8 mouse cellular contexts compared by ENCODE assay signal in the genomic region with DNA sequence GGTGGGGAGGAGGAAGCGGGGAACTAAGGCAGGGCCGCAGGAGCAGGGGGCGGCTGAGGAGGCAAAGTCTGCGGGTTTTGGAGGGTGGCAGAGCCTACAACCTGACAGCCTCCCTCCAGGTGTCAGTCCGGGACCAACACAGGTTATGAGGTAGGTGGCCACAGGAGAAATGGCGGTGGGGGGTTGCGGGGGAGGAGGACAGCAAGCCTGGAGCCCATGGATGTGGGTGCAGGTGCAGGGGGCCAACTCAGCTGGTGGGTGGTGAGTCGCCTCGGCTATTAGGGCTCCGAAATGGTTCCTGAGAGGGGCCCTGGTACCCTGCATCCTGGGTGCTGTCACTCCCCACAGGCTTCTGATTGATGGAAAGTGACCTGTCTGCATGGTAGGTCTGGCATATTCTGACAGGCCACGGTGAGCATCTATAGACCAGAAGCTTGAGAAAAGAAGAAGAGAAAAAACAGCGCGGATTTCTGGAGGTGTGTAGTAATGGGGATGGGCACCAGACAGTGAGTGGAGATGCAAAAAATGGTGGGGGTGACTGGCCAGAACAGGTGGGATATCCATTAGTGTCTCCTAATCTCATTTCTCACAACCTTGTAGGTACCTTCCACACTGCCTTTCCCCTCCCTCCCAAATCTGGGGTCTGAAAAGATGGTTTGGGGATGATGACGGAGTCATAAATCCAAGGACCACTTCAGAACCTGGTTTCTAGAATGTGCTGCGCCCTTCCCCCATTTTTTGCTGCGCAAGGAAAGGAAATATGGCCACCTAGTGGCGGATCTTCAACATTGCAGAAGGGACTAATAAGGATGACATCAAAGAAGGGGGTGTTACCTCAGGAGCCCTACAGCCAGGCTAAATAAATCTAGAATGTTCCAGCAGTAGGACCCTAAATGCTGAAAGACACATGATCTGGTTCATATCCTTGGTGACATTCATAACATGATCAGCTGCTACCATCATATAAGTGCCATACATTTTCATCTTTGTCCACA. TPM values are rescaled to one million over a fixed set of nuclear protein-coding genes. Genes with fewer than 3 reads are reported as not detected.
DNase-seq lines count a peak whose midpoint lies in the region; ATAC-seq and TF ChIP-seq lines count a peak whose summit lies in the region.
"Not testable (repeated sequence)": the region's sequence is repeated elsewhere in the genome, so short reads cannot be mapped to it uniquely, and the experiment has no call there.

No protein-coding gene starts in this region.

- TF ChIP-seq POLR2A in CH12.LX (IDR thresholded peaks at IDR 0.05; ENCODE audit: low read depth, low read length); liver, adult 2 months (IDR thresholded peaks at IDR 0.05; ENCODE audit: extremely low read depth, insufficient read depth, low read length): not testable (repeated sequence)

- 24% methylated on average over 16 of the region's 17 CpGs for WGBS in forebrain, embryonic 11.5 days
- WGBS in heart, embryonic 16.5 days: 17% methylated on average over 15 of the region's 17 CpGs
- WGBS in kidney, embryonic 16.5 days: 29% methylated on average over 16 of the region's 17 CpGs
- 9% methylated on average over 16 of the region's 17 CpGs for WGBS in liver, adult 2 months
- 26% methylated on average over 14 of the region's 17 CpGs for WGBS in midbrain, embryonic 14.5 days

- TF ChIP-seq CTCF in CH12.LX (conservative IDR thresholded peaks at IDR 0.05 in 1 of 2, IDR thresholded peaks at IDR 0.05 in 1 of 2; ENCODE audit: low read depth in 2 of 2, low read length in 2 of 2): peak; percentile 11 to 49; a peak in 2 of 4 replicates
- not testable (repeated sequence) for TF ChIP-seq CTCF in liver, adult 2 months (IDR thresholded peaks at IDR 0.05; ENCODE audit: low read depth, low read length)

- not testable (repeated sequence) for H3K27me3 ChIP-seq in CH12.LX (replicated peaks); forebrain, embryonic 11.5 days (ENCODE audit: control insufficient read depth, insufficient read depth, low read length); heart, embryonic 16.5 days (ENCODE audit: control insufficient read depth, insufficient read depth, low read length); kidney, embryonic 16.5 days (ENCODE audit: insufficient read depth, low read length); liver, adult 2 months (ENCODE audit: control insufficient read depth, insufficient read depth, low read length); midbrain, embryonic 14.5 days (ENCODE audit: control insufficient read depth, insufficient read depth, low read length); splenic B cell, adult 2 months (ENCODE audit: control insufficient read depth, insufficient read depth, low read length, poor library complexity, severe bottlenecking)

- ATAC-seq in cerebellum, adult (ENCODE audit: insufficient number of reproducible peaks, low FRiP score, low TSS enrichment): peak; percentile 76
- ATAC-seq in forebrain, embryonic 11.5 days (replicated peaks; ENCODE audit: low FRiP score): peak; percentile 50
- not testable (repeated sequence) for ATAC-seq in heart, embryonic 16.5 days (replicated peaks; ENCODE audit: extremely low read depth, insufficient read depth, low FRiP score)
- peak; percentile 61 for ATAC-seq in kidney, embryonic 16.5 days (ENCODE audit: low FRiP score, low TSS enrichment)
- peak; percentile 37 for ATAC-seq in midbrain, embryonic 14.5 days (ENCODE audit: low FRiP score, low TSS enrichment)

- not testable (repeated sequence) for H3K4me2 ChIP-seq in CH12.LX (ENCODE audit: insufficient read depth, low read depth, poor library complexity, severe bottlenecking)
- H3K4me2 ChIP-seq in forebrain, embryonic 11.5 days (ENCODE audit: low read depth, low read length, severe bottlenecking): peak overlapping the region; percentile 55
- peak overlapping the region; percentile 79 for H3K4me2 ChIP-seq in heart, embryonic 16.5 days (ENCODE audit: low read depth, low read length)
- peak overlapping the region; percentile 70 for H3K4me2 ChIP-seq in kidney, embryonic 16.5 days (replicated peaks; ENCODE audit: low read depth, low read length)
- peak overlapping the region; percentile 58 for H3K4me2 ChIP-seq in midbrain, embryonic 14.5 days (ENCODE audit: low read length)

- H3K9me3 ChIP-seq in CH12.LX (replicated peaks; ENCODE audit: low read length); forebrain, embryonic 11.5 days (ENCODE audit: control insufficient read depth, low read length); heart, embryonic 16.5 days (replicated peaks; ENCODE audit: control insufficient read depth, low read length); kidney, embryonic 16.5 days (ENCODE audit: low read length); midbrain, embryonic 14.5 days (ENCODE audit: control insufficient read depth, low read length): not testable (repeated sequence)

- in situ Hi-C loops in CH12.LX (cut with MboI; ENCODE audit: low pct_ligation_motif_present, low pct_unique_long_range_greater_than_20kb, low sequenced_read_pairs): not testable (repeated sequence)

- not testable (repeated sequence) for H3K79me2 ChIP-seq in CH12.LX (replicated peaks; ENCODE audit: control insufficient read depth, extremely low read depth, insufficient read depth, poor library complexity, severe bottlenecking); liver, adult 2 months (ENCODE audit: control insufficient read depth, insufficient read depth, low read length)

- peak; percentile 43 for DNase-seq in CH12.LX (ENCODE audit: extremely low read depth)
- peak; percentile 56 for DNase-seq in forebrain, embryonic 11.5 days (ENCODE audit: low spot score)
- DNase-seq in liver, adult 2 months (ENCODE audit: extremely low read depth, low read depth, low spot score): peak; percentile 3
- DNase-seq in midbrain, embryonic 14.5 days: peak; percentile 80
- DNase-seq in splenic B cell, adult 2 months (ENCODE audit: low read depth, low spot score): peak; percentile 42

- dilution Hi-C loops in CH12.LX (cut with MboI; ENCODE audit: extremely low pct_ligation_motif_present, extremely low pct_unique_long_range_greater_than_20kb, low sequenced_read_pairs): not testable (repeated sequence)

- H3K36me3 ChIP-seq in CH12.LX (replicated peaks in 1 of 2; ENCODE audit: control insufficient read depth in 1 of 2, insufficient read depth in 1 of 2, low read length in 1 of 2); forebrain, embryonic 11.5 days (ENCODE audit: control insufficient read depth, insufficient read depth, low read length); heart, embryonic 16.5 days (ENCODE audit: control insufficient read depth, insufficient read depth); kidney, embryonic 16.5 days (ENCODE audit: insufficient read depth, low read length); liver, adult 2 months (ENCODE audit: control insufficient read depth, insufficient read depth, low read length); midbrain, embryonic 14.5 days (ENCODE audit: control insufficient read depth, insufficient read depth, low read length); splenic B cell, adult 2 months (ENCODE audit: control insufficient read depth, insufficient read depth, low read length, poor library complexity, severe bottlenecking): not testable (repeated sequence)

- peak; percentile 29 for TF ChIP-seq RAD21 in CH12.LX (IDR thresholded peaks at IDR 0.05; ENCODE audit: low read depth, low read length)

- not testable (repeated sequence) for H3K4me1 ChIP-seq in CH12.LX (ENCODE audit: control insufficient read depth in 1 of 2, insufficient read depth in 2 of 2); forebrain, embryonic 11.5 days (replicated peaks; ENCODE audit: control insufficient read depth, insufficient read depth, low read length); heart, embryonic 16.5 days (ENCODE audit: control insufficient read depth, insufficient read depth, low read length); kidney, embryonic 16.5 days (ENCODE audit: insufficient read depth, low read length); liver, adult 2 months (ENCODE audit: control insufficient read depth, insufficient read depth, low read length); midbrain, embryonic 14.5 days (ENCODE audit: control insufficient read depth, insufficient read depth, low read length)

- H3K27ac ChIP-seq in CH12.LX (ENCODE audit: insufficient read depth, low read depth); forebrain, embryonic 11.5 days (ENCODE audit: low read depth, low read length); heart, embryonic 16.5 days (ENCODE audit: low read length); kidney, embryonic 16.5 days (ENCODE audit: low read length); liver, adult 2 months (replicated peaks; ENCODE audit: insufficient read depth, low read depth, low read length): not testable (repeated sequence)
- H3K27ac ChIP-seq in midbrain, embryonic 14.5 days (replicated peaks; ENCODE audit: low read depth, low read length): peak overlapping the region; percentile 78

- TF ChIP-seq EP300 in CH12.LX (IDR thresholded peaks at IDR 0.05; ENCODE audit: low read length): not testable (repeated sequence)

- H3K4me3 ChIP-seq in CH12.LX (replicated peaks in 1 of 3; ENCODE audit: low read depth in 2 of 3, low read length in 2 of 3, poor library complexity in 1 of 3): not testable (repeated sequence)
- peak overlapping the region; percentile 37 for H3K4me3 ChIP-seq in forebrain, embryonic 11.5 days (ENCODE audit: low read depth, low read length)
- H3K4me3 ChIP-seq in heart, embryonic 16.5 days (ENCODE audit: low read length): peak overlapping the region; percentile 59
- H3K4me3 ChIP-seq in kidney, embryonic 16.5 days (ENCODE audit: low read length): peak overlapping the region; percentile 52
- peak overlapping the region; percentile 49; the same call in 1 of the 2 replicates for H3K4me3 ChIP-seq in liver, adult 2 months (ENCODE audit: insufficient read depth, low read depth, low read length)
- peak overlapping the region; percentile 51 for H3K4me3 ChIP-seq in midbrain, embryonic 14.5 days (replicated peaks; ENCODE audit: low read depth, low read length)

- not testable (repeated sequence) for H3K9ac ChIP-seq in CH12.LX (ENCODE audit: insufficient read depth, low read depth); liver, adult 2 months (ENCODE audit: low read depth, low read length)
- H3K9ac ChIP-seq in forebrain, embryonic 11.5 days (ENCODE audit: low read length): peak overlapping the region; percentile 32
- H3K9ac ChIP-seq in heart, embryonic 16.5 days (ENCODE audit: low read length): peak overlapping the region; percentile 69
- H3K9ac ChIP-seq in kidney, embryonic 16.5 days (replicated peaks; ENCODE audit: low read length): peak overlapping the region; percentile 51
- H3K9ac ChIP-seq in midbrain, embryonic 14.5 days (replicated peaks; ENCODE audit: low read length): peak overlapping the region; percentile 60

RNA-seq across cellular contexts. Expression of a gene that starts 0.9 kb away (rescaled TPM):
- total RNA-seq in CH12.LX (2012; rRNA removed): 0.08 TPM in 2 replicates
- total RNA-seq in CH12.LX (2014; rRNA removed): not detected in 2 replicates
- polyA plus RNA-seq in CH12.LX (2012; ENCODE audit: insufficient read length, low read depth): 0.40 TPM in 1 of 2 replicates, not detected in the other
- polyA plus RNA-seq in forebrain, embryonic 11.5 days (2014; fragmentation: Nextera tagmentation; extraction: Ambion mirVana): 41.2 and 42.7 TPM in 2 replicates
- polyA plus RNA-seq in heart, embryonic 16.5 days (2015; fragmentation: Nextera tagmentation; extraction: Ambion mirVana): 18.3 and 21.0 TPM in 2 replicates
- polyA plus RNA-seq in kidney, embryonic 16.5 days (2015; fragmentation: Nextera tagmentation; extraction: Ambion mirVana): 24.6 and 26.3 TPM in 2 replicates
- total RNA-seq in liver, adult 2 months (2014; rRNA removed): 0.09 and 0.34 TPM in 2 replicates
- 0.16 and 0.17 TPM in 2 replicates for polyA plus RNA-seq in liver, adult 2 months (2012; rRNA removed)
- polyA plus RNA-seq in midbrain, embryonic 14.5 days (2014; fragmentation: Nextera tagmentation; extraction: Ambion mirVana): 134 and 181 TPM in 2 replicates

RNA-seq across cellular contexts. Expression of a gene that starts 42.3 kb away (rescaled TPM):
- total RNA-seq in CH12.LX (2012; rRNA removed) (13.8 and 17.1 TPM in 2 replicates), CH12.LX (2014; rRNA removed) (24.7 and 25.6 TPM in 2 replicates)
- 27.9 and 29.3 TPM in 2 replicates for polyA plus RNA-seq in CH12.LX (2012; ENCODE audit: insufficient read length, low read depth)
- polyA plus RNA-seq in forebrain, embryonic 11.5 days (2014; fragmentation: Nextera tagmentation; extraction: Ambion mirVana): 65.5 and 71.6 TPM in 2 replicates
- 63.7 and 71.2 TPM in 2 replicates for polyA plus RNA-seq in heart, embryonic 16.5 days (2015; fragmentation: Nextera tagmentation; extraction: Ambion mirVana)
- 53.8 and 55.5 TPM in 2 replicates for polyA plus RNA-seq in kidney, embryonic 16.5 days (2015; fragmentation: Nextera tagmentation; extraction: Ambion mirVana)
- 2.7 and 4.1 TPM in 2 replicates for total RNA-seq in liver, adult 2 months (2014; rRNA removed)
- 0.41 and 1.5 TPM in 2 replicates for polyA plus RNA-seq in liver, adult 2 months (2012; rRNA removed)
- 101 and 124 TPM in 2 replicates for polyA plus RNA-seq in midbrain, embryonic 14.5 days (2014; fragmentation: Nextera tagmentation; extraction: Ambion mirVana)

Comparison
In these comparisons a context has a peak if more than half of its experiments do, and no peak if none do; other contexts are left out.
1. DNase-seq: peak in every context shown above with its lines; median percentile 80 in midbrain, embryonic 14.5 days; 56 in forebrain, embryonic 11.5 days; 43 in CH12.LX; 42 in splenic B cell, adult 2 months; 3 in liver, adult 2 months.
2. RNA of a gene that starts 0.9 kb away (polyA plus RNA-seq): 134 to 181 TPM in midbrain, embryonic 14.5 days, 41.2 to 42.7 TPM in forebrain, embryonic 11.5 days, 24.6 to 26.3 TPM in kidney, embryonic 16.5 days and 18.3 to 21.0 TPM in heart, embryonic 16.5 days; 0.40 TPM in CH12.LX and 0.16 to 0.17 TPM in liver, adult 2 months; every median in the first group is over 10 times any median in the second.
3. RNA of a gene that starts 42.3 kb away (polyA plus RNA-seq): 101 to 124 TPM in midbrain, embryonic 14.5 days, 63.7 to 71.2 TPM in heart, embryonic 16.5 days, 65.5 to 71.6 TPM in forebrain, embryonic 11.5 days, 53.8 to 55.5 TPM in kidney, embryonic 16.5 days and 27.9 to 29.3 TPM in CH12.LX; 0.41 to 1.5 TPM in liver, adult 2 months; every median in the first group is over 10 times any median in the second.